Mouse (Mus musculus) CD4-positive, CD25-positive, alpha-beta regulatory T cell (primary cell): Measurements from ENCODE around the gene Wdr38. TPM values are rescaled to one million over a fixed set of nuclear protein-coding genes. Genes with fewer than 3 reads are reported as not detected.

Experiments
- polyA plus RNA-seq: library from polyadenylated mRNA; unstranded; fragments of 100-300 nt; shearing (Covaris generic); gene quantifications from one replicate; pipeline ENCODE4 v1.2.1, GENCODE M21; 2017

The Wdr38 gene
- polyA plus RNA-seq, result 1.2 TPM

GRCm38 (mm10) chr2:38997386-38998374 is at the start of gene Wdr38:
Gene Wdr38 (plus strand): TSS chr2:38997476.

GRCm38 (mm10) chr2:39004880-39005435 is 7.7 kb downstream of the Wdr38 start, which contains the start of gene Arpc5l:
Gene Arpc5l (plus strand): TSS chr2:39005348.

GRCm38 (mm10) chr2:39005574-39006079 is 8.4 kb downstream of the Wdr38 start, which contains the start of gene Rpl35:
Gene Rpl35 (minus strand): TSS chr2:39005624.

Other genes starting within 250 kb of the Wdr38 start
- 0.91 TPM for gene Nr6a1, start 69.8 kb upstream of the Wdr38 start, polyA plus RNA-seq
- 0.08 TPM for gene Olfml2a, start 65.5 kb upstream of the Wdr38 start, polyA plus RNA-seq
- gene Arpc5l, start 7.9 kb downstream of the Wdr38 start, polyA plus RNA-seq, result 192 TPM
- 481 TPM for gene Rpl35, start 8.1 kb downstream of the Wdr38 start, polyA plus RNA-seq
- 38.7 TPM for gene Golga1, start 68.1 kb downstream of the Wdr38 start, polyA plus RNA-seq
- gene Scai, start 193.3 kb downstream of the Wdr38 start, polyA plus RNA-seq, result 16.1 TPM
- 117 TPM for gene Ppp6c, start 229.0 kb downstream of the Wdr38 start, polyA plus RNA-seq